Mouse (Mus musculus): ENCODE measurements around the gene Clpp.
A peak's percentile ranks its signal among the peaks of the same experiment; 100 is the strongest.

Gene Clpp

GRCm38 (mm10) chr17:57031661-57032420 lies 41.7 kb downstream of the Clpp start:
- peak; percentile 99 for DNase-seq

DNA sequence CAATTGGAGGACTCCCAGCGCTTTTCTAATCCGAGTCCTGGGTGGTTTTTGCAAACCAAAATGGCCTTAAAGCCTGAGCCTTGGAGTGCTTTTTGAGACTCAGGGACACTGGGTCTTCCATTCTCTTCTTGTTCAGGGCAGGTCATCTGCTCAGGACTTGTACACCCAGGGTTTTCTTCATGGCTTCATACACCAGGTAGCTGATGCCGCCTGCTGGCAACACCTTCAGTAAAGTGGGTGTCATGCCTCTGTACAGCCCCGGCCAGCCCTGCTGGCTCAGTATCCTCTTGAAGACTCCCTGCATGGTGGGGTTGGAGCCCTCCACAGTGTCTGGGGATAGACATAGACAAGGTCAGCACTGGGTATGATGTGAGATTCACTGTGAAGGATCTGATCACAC lies 42.7 kb downstream of the Clpp start:
- no peak for DNase-seq

DNA sequence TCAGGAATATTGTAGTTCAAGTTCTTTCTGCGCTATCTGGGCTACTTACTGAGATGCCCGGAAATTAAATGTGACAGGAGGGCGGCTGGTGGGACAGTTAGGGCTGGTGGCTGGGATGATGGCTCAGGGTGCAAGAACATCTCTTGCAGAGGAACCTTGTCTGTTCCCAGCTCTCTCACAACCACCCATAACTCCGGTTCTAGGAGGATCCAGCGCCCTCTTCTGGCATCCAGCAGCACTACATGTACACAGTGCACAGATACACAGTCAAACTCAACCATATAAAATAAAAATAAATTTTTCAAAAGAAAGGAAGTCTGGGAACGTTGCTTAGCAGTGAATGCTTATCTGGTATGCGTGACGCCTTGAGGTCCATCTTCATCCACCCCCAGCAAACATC lies 48.9 kb downstream of the Clpp start:
- DNase-seq = peak in 1 of 2 experiments; percentile 31

GRCm38 (mm10) chr17:57041554-57041953 lies 51.4 kb downstream of the Clpp start, which contains the start of gene Slc25a41:
Slc25a41 (minus strand) TSS chr17:57041654.
- DNase-seq = no peak

Measured in kidney, postnatal 4 days (tissue).